Mouse (Mus musculus) cerebellum, adult 8-10 months (tissue): ENCODE measurements around the gene Amtn.
"Not testable (repeated sequence)": the region's sequence is repeated elsewhere in the genome, so short reads cannot be mapped to it uniquely, and the experiment has no call there.

ENCODE experiments used
- DNase-seq: peaks from one replicate; pipeline ENCODE4 v3.0.0; 2022

Amtn gene

DNA sequence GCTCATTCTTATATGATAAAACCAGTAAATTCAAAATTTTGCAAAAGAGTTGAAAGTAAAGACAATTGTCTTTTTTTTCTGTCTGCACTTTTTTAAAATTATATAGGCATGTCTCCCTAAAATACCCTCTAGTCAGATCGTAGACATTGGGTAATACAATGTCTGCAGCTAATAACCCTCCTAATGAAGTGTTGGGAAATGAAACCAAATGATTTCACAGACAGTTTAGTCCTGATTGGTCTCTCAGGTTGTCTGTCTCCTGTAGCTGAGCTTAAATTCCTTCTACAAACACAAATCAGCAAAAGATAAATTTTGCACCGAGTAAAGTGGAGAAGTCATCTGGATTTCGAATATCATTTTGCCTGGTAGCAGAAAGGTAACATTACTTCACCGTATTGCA lies at the start of gene Amtn:
Amtn (plus strand) TSS at position 301 of the 400 bp plus-strand sequence.
- no peak for DNase-seq

DNA sequence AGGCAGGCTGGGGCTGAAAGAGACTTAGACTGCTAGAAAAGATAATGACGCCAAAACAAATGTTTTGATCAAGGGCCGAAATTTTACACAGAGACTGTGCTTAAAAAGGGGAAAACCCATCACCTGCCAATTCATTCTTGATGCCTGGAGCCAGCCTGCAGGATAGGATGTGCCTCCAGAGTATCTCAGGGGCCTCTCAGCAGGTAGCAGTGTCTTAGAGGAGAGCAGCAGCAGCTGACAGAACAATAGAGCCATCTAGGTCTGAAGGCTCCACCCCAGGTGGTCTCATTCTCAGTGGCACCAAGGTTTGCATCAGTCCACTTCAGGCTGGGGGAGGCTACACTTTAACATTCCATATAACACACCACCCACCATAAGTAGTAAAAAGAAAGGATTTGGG lies 27.4 kb upstream of the Amtn start:
- DNase-seq = not testable (repeated sequence)

DNA sequence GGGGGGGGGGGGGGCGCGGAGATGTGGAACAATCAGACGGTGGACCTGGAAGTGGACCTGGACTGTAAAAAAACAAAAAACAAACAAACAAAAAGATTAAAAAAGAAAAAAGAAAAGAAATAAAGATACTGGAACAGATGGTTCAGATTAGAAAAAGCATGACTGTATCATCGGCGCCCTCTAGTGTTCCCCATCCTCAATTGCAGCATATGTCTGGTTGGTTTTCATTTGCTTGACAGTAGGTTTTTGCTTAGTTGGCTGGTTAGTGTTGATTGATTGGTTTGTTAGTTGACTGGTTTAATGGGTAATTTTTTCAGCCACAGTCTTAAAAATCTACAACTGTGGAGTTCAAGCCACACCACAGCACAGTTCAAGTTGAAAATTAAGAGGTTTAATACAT lies 11.1 kb upstream of the Amtn start:
- peak; percentile 12 for DNase-seq

DNA sequence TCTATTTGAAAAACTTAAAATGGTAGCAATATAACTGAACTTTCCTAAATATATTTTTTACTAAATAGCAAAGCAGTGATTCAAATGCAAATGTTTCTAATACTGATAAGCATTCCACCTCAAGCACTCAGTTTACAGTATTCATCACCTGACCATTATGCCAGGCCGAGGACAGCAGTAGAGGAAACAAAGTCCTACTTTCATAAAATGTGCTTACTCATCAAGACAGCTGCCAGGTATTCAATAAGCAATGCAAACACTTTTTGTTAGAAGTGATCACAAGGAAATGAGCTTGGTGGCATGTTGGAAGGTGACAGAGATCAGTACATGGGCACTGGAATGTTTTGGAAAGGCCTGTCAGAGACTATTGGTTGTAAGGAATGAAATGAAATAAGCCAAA lies 9.0 kb upstream of the Amtn start:
- no peak for DNase-seq

DNA sequence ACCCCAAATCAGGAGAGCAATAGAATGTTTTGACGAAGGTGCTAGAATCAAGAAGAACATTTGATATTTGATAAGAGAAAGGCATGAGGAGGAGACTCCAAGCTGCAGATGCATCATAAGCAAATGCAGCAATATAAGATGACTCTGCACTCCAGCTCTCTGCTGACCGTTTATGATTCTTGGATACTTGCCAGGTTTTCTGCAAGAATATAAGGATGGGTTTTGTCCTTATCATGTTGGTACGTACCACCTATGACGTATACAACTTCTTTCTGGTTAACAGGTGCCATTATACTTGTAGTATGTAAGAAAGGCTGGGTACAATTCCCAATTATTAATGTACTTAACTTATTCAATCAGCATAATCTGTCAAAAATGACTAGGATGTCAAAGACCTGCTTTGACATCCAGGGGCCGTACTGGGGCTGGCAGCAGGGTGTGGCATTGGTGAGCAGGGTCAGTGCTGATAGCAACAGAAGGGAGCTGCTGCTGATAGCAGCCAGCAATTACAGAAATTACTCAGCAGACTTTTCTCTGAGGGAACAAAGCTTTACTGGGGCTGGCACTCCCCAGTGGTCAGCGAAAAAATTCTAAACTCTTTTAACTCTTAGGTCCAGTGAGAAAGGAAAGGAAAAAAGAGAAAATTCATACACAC lies 5.2 kb upstream of the Amtn start:
- DNase-seq = no peak

DNA sequence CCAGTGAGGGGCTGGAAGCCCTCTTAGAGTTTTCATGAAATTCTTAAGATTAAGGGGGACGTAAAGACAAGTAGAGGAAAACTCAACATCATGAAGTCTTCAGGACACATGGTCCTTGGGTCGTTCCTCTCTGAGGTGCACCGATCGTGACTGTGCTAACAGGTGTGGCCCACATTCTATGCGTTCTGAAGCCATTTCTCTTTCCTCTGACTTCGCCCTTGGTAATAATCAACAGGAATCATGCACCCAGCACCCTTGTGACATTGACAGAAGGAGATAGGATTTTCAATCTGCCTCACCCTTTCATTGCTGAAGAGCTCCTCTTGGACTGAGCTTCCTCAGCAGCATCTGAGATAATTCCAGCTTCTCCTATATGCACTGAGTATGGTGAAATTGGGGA lies 3.3 kb upstream of the Amtn start:
- DNase-seq = no peak

DNA sequence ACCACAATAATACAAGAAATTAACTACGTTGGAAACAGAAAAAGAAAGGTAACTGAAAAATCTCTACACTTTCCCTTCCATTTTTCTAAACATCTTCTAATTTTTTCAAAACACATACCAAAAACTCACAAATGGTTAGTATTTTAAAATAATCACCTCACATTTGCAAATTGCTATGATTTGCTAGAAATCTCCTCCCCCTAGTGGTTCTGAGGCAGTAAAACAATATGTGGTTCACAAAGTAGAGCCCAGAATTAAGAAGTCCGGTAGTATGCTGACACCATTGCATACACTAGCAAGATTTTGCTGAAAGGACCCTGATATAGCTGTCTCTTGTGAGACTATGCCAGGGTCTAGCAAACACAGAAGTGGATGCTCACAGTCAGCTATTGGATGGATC lies 16.1 kb downstream of the Amtn start:
- DNase-seq = not testable (repeated sequence)

DNA sequence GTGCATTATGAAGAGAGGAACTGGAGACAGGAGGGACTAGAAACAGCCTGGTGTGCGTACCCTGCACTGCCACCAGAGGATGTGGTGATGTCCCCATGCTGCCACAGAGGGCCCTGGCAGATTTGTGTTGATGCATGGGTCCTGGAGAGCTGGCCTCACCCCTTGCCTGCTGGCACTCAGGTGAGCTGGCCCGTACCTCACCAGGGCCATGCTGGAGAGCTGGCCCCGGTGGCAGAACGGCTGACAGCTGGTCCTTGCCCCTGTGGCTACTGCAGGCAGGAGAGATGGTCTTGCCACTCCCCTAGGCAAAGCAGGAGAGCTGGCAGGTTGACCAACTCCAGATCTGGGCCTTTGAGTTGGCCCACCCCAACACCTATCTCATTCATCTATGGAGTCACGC lies 22.7 kb downstream of the Amtn start:
- peak; percentile 3 for DNase-seq

DNA sequence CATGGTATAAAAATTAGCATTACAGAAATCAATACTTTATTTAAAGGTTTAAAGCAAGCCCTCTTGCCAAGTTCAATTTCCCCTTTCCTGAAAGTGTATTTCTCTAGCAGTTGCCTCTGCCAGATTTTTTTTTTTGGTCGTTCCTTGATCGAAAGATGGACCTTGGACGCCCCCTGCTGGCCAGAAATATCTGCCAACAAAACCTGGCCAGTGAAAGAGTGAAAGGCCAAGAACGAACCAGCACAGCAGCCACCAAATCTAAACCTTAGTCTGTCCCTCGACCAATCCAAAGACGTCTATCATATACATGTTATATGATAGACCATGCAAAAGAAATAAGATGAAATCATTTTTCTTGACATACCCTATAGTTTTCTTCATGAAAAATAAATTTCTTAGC lies 23.9 kb downstream of the Amtn start:
- peak; percentile 64 for DNase-seq

DNA sequence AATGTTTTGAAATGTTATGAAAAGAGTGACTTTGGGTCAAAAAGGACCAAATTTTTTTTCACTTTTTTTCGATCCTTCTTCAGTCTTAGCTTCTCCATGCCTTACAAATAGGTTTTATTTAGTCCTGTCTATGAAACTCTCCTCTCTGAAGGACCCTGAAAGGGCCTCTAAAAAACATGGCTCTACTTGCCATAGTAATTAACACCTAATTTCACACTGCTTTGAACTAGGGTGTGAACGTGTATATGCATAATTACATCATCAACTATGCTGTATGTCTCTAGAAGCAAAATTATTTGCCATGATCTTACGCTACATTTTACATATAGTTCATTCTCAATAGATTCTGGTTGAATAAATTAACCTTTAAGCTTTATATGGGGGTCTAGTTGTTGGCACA lies 25.6 kb downstream of the Amtn start:
- no peak for DNase-seq

DNA sequence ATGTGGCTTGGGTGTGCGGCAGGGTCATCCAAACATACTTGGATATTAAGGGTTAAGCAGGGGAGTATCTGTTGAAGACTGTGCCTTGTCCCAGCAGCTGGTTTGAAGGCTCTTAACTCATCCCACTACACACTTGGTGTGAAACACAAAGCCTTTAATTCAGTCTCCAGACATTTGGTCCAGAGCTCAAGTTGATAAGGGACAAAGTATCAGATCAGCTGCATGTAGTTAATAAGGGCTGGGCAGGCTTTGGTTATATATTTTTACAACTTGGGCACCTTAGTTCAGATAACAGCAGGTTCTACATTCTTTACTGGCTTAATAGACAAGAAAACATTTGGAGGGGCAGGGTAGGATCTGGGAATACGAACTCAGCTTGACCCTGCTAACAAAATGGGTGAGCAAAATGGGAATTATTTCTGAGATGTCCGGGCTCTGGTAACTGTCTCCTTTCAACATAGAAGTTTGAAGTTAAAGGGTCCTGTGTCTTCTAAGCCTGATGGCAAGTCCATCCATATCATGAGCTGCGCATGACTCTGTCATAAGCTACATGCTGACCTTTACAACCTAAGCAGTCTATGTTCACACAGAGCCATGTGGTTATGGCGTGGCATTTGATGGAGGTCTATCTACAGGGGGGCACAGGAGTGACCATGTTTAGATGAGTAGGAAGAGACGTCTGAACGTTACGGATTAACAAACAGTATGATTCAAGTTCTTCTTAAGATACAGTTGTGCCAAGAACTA lies 44.6 kb downstream of the Amtn start:
- no peak for DNase-seq

DNA sequence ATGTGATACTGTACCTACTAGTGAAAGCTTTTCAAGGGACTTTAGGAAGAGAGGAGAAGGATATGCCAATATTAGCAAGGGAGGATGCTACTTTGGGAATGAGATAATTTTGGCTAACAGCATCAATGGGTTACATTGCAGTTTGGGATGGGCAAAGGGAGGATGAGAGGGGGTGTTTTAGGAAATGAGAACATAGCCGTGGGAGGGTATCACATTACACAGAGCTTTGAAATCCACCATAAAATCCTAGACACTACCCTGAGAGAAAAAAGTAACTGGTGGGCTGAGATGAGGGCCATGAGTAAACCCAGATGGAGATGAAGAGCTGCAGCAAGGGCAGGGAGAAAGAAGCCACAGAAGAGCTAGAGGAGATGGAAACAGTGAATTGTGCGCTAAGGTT lies 49.0 kb downstream of the Amtn start:
- not testable (repeated sequence) for DNase-seq

DNA sequence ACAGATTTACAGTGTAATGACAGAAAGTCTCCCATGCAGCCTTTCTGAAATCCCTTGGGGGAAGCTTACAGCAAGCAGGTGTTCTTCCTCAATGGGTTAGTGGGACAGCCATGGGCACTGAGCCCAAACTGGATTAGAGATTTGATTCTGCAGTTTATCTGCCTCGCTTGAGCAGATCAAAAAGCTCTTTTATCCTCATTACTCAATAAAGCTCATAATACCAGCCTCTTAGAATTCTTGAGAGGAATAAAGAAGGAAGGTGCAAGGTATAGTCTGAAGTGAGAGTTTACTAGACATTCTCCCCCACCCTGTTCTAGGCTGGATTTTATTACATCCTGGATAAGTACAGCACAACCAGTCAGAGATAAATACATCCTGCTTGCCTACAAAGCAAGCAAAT lies 50.8 kb downstream of the Amtn start:
- no peak for DNase-seq
